Mouse (Mus musculus) brain, embryonic 14.5 days (tissue): Measurements from ENCODE around the gene Sumo3.

Experiments
- CTCF ChIP-seq: fragments of 200-500 bp; IDR thresholded peaks from 2 replicates; pipeline ENCODE4 v1.5.1; 2012; ENCODE audit warnings: inconsistent platforms, mild to moderate bottlenecking, moderate library complexity, borderline replicate concordance; ENCODE audit not compliant: insufficient read depth, insufficient read length; ENCODE audit errors: extremely low read depth
- POLR2A ChIP-seq: fragments of 200-500 bp; IDR thresholded peaks from 2 replicates; pipeline ENCODE4 v1.6.1; 2012; ENCODE audit warnings: mild to moderate bottlenecking, inconsistent platforms, borderline replicate concordance; ENCODE audit not compliant: poor library complexity, insufficient read depth, insufficient read length, severe bottlenecking; ENCODE audit errors: extremely low read depth

- TF ChIP-seq CTCF (no peak), POLR2A (no peak)
These were observed 17.9 kb upstream of the Sumo3 start for GRCm38 (mm10) chr10:77588036-77588435.
